Mouse (Mus musculus): ENCODE measurements around the gene Ptprn2.

- TF ChIP-seq MYC (IDR thresholded peaks at IDR 0.05; ENCODE audit: low read depth, low read length) = no peak
- TF ChIP-seq HCFC1 (IDR thresholded peaks at IDR 0.05; ENCODE audit: low read depth, low read length) = no peak
- TF ChIP-seq CTCF (conservative IDR thresholded peaks at IDR 0.05 in 1 of 2, IDR thresholded peaks at IDR 0.05 in 1 of 2; ENCODE audit: low read depth in 2 of 2, low read length in 2 of 2) = no peak
- no peak for TF ChIP-seq EP300 (IDR thresholded peaks at IDR 0.05; ENCODE audit: low read length)
- TF ChIP-seq USF1 (IDR thresholded peaks at IDR 0.05; ENCODE audit: low read depth, low read length) = no peak
- TF ChIP-seq USF2 (conservative IDR thresholded peaks at IDR 0.05; ENCODE audit: low read depth, low read length) = no peak
- no peak for TF ChIP-seq POLR2A (IDR thresholded peaks at IDR 0.05; ENCODE audit: low read depth, low read length)
- no peak for TF ChIP-seq ZC3H11A (IDR thresholded peaks at IDR 0.05; ENCODE audit: low read depth, low read length)
- no peak for TF ChIP-seq JUND (conservative IDR thresholded peaks at IDR 0.05; ENCODE audit: low read depth, low read length)
- no peak for TF ChIP-seq GABPA (IDR thresholded peaks at IDR 0.05; ENCODE audit: insufficient replicate concordance, low read depth, low read length)
- no peak for TF ChIP-seq TCF12 (IDR thresholded peaks at IDR 0.05; ENCODE audit: low read depth, low read length)
- no peak for TF ChIP-seq CHD1 (IDR thresholded peaks at IDR 0.05; ENCODE audit: low read depth, low read length)
Measured at GRCm38 (mm10) chr12:116741300-116741699, 255.8 kb downstream of the Ptprn2 start.
